Mouse (Mus musculus) layer of hippocampus, postnatal 10 days (tissue): Measurements from ENCODE around the gene Nek5. TPM values are rescaled to one million over a fixed set of nuclear protein-coding genes. Genes with fewer than 3 reads are reported as not detected.

Experiments
- total RNA-seq, 2 experiments: library from RNA; stranded (reverse); gene quantifications; 2 replicates each; pipeline ENCODE4 v1.2.3; 2021

Gene Nek5
- total RNA-seq, 2 experiments from 2014 or later = 0.62 to 0.91 TPM

Other genes with a start within 250 kb of the Nek5 start
- gene Defb9, start 239.6 kb downstream of the Nek5 start, total RNA-seq = not detected
- gene Defb11, start 218.6 kb downstream of the Nek5 start, total RNA-seq = 1 to 10 TPM in 1 of 2 experiments, not detected in 1; 2.0 TPM
- gene Defb15, start 192.3 kb downstream of the Nek5 start, total RNA-seq = not detected
- not detected for gene Defb35, start 186.7 kb downstream of the Nek5 start, total RNA-seq
- gene Defb13, start 178.3 kb downstream of the Nek5 start, total RNA-seq = not detected
- gene Fam90a1a, start 166.3 kb downstream of the Nek5 start, total RNA-seq = not detected
- not detected for gene Ccdc70, start 155.3 kb downstream of the Nek5 start, total RNA-seq
- 1 to 10 TPM; 3.7 to 4.2 TPM for gene Atp7b, start 64.7 kb downstream of the Nek5 start, total RNA-seq
- gene Alg11, start 64.3 kb downstream of the Nek5 start, total RNA-seq = 10 to 100 TPM; 26.7 to 33.2 TPM
- gene Nek3, start 41.4 kb upstream of the Nek5 start, total RNA-seq = 1 to 10 TPM; 3.0 TPM
- 1 to 10 TPM; 4.8 to 5.8 TPM for gene Ckap2, start 60.8 kb upstream of the Nek5 start, total RNA-seq
- gene Vps36, start 67.8 kb upstream of the Nek5 start, total RNA-seq = 10 to 100 TPM; 36.1 to 36.8 TPM
- 1 to 10 TPM; 7.0 to 7.7 TPM for gene Thsd1, start 102.3 kb upstream of the Nek5 start, total RNA-seq
- not detected for gene Tpte, start 158.4 kb upstream of the Nek5 start, total RNA-seq